Mouse (Mus musculus): ENCODE results near the gene Fam13a. TPM values are rescaled to one million over a fixed set of nuclear protein-coding genes. Genes with fewer than 3 reads are reported as not detected.

Fam13a gene
- polyA plus RNA-seq, 1 experiment from 2014 or later: 6.2 TPM

DNA sequence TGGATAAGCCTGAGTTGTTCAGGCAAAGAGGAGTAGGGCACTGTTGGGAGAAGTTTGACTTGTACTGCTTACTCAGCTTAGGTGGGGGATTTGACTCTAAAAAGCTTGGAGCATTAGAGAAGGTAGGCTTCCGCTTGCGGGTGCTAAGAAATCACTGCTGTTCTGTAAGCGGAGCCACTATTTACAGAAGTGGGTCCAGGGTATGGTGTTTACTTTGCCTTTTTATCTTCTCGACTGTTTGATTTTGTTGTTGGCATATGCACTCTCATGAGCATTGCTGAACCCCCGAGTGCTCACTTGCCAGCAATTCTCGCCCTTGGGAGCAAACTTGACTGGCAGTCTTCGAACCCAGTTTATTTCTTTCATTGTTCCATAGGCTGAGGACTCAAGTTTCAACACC lies 123.8 kb downstream of the Fam13a start:
- ATAC-seq (ENCODE audit: low FRiP score): no peak
- Histone ChIP-seq H3K4me1 (peaks cover 4% of the 10 kb centered on the region; the same call in 1 of the 2 replicates), H3K27ac (no peak overlapping the region), H3K9ac (no peak overlapping the region), H3K4me3 (no peak overlapping the region), H3K36me3 (no peaks in the 10 kb centered on the region), H3K27me3 (no peaks in the 10 kb centered on the region), H3K9me3 (replicated peaks) (no peaks in the 10 kb centered on the region), H3K4me2 (replicated peaks) (no peak overlapping the region)
- WGBS: 88% methylated on average over 7 of the region's 7 CpGs

DNA sequence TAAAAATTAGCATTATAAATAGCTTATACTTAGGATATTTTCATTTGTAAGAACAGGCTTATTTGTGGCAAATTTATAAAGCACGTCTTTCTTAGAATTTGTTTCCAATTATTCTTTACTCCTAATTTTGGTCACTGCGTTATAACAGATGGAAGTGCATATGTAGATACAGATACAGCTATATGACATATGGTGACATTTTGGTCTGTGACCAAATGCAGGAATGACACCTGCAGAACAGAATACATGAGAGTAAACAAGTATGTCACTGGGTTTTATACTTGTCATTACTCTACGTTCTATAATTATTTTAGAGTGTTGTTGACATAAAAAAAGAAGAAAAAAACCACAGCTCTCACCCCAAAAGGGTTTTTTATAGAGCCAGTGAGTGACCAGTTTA lies 125.3 kb downstream of the Fam13a start:
- H3K36me3 ChIP-seq: no peaks in the 10 kb centered on the region
- H3K9ac ChIP-seq: no peak overlapping the region
- no peaks in the 10 kb centered on the region for H3K9me3 ChIP-seq (replicated peaks)
- H3K4me1 ChIP-seq: peaks cover 4% of the 10 kb centered on the region; the same call in 1 of the 2 replicates
- H3K27ac ChIP-seq: no peak overlapping the region
- 92% methylated on average over 3 of the region's 3 CpGs for WGBS
- H3K27me3 ChIP-seq: no peaks in the 10 kb centered on the region
- H3K4me3 ChIP-seq: no peak overlapping the region
- no peak overlapping the region for H3K4me2 ChIP-seq (replicated peaks)
- no peak for ATAC-seq (ENCODE audit: low FRiP score)

DNA sequence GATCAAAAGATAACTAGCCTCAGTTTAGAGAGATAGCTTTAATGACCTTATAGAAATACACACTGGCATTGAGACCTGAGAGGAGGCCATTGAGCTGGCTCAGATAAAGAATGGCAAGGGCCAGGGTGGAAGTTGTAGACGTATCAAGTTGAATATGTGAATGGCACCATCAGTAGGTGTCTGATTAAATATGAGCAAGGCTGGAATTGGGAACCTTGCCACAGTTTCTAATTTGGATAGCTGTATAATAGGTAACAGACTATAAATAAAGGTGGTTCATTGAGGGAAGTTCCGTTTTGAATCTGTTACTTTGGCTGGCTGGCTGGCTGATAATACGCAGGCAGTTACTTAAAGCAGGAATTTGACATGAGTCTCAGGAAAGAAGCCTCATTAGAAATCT lies 127.7 kb downstream of the Fam13a start:
- 89% methylated on average over 3 of the region's 3 CpGs for WGBS
- H3K9me3 ChIP-seq (replicated peaks): no peaks in the 10 kb centered on the region
- ATAC-seq (ENCODE audit: low FRiP score): no peak

DNA sequence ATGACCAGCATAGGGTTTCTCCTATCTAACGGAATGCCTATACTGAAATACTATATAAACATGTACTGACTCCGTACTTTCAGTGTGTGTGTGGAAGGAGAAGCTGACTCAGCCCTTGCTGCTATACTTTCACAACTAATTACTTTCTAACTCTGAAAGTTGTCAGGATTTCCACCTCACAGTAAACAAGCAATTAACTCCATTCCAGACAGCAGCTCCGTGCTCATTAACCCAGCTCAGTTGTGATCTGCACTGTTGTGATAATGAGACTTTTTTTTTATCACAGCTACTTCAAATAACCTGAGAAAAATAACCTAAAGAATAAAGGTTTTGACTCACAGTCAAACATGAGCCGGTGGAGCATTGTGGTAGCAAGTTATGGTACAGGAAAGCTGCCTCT lies 129.4 kb downstream of the Fam13a start:
- no peak overlapping the region for H3K9ac ChIP-seq
- no peak overlapping the region for H3K27ac ChIP-seq
- no peak overlapping the region for H3K4me2 ChIP-seq (replicated peaks)
- H3K4me3 ChIP-seq: no peak overlapping the region
- ATAC-seq (ENCODE audit: low FRiP score): no peak
- H3K4me1 ChIP-seq: no peaks in the 10 kb centered on the region
- 89% methylated on average over 4 of the region's 4 CpGs for WGBS
- H3K36me3 ChIP-seq: peaks cover 4% of the 10 kb centered on the region; the same call in 1 of the 2 replicates
- no peaks in the 10 kb centered on the region for H3K9me3 ChIP-seq (replicated peaks)
- H3K27me3 ChIP-seq: no peaks in the 10 kb centered on the region

More for the DNA sequence above, 127.7 kb downstream of the Fam13a start:
- no peak overlapping the region for H3K4me2 ChIP-seq (replicated peaks)
- no peak overlapping the region for H3K4me3 ChIP-seq
- H3K9ac ChIP-seq: no peak overlapping the region
- no peaks in the 10 kb centered on the region for H3K4me1 ChIP-seq
- H3K36me3 ChIP-seq: no peaks in the 10 kb centered on the region
- no peak overlapping the region for H3K27ac ChIP-seq
- no peaks in the 10 kb centered on the region for H3K27me3 ChIP-seq

DNA sequence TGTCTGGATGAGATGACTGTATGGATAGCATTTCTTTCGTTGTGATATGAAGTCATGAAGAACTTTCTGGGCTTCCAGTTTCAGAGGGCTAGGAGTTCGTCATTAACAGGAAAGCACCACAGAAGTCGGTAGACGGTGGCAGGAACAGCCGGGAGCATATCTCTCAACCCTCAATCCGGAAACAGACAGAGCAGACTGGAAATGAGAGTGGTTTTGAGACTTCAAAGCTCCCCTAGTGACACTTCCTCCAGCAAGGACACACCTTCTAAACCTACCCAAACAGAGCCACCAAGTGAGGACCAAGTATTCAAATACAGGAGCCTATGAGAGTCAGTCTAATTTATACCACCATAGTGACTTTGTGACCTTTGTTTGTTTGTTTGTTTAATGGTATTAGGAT lies 131.0 kb downstream of the Fam13a start:
- no peaks in the 10 kb centered on the region for H3K9me3 ChIP-seq (replicated peaks)
- no peaks in the 10 kb centered on the region for H3K4me1 ChIP-seq
- H3K27me3 ChIP-seq: no peaks in the 10 kb centered on the region
- H3K4me2 ChIP-seq (replicated peaks): no peak overlapping the region
- ATAC-seq (ENCODE audit: low FRiP score): no peak
- H3K4me3 ChIP-seq: no peak overlapping the region
- peaks cover 4% of the 10 kb centered on the region; the same call in 1 of the 2 replicates for H3K36me3 ChIP-seq
- H3K9ac ChIP-seq: no peak overlapping the region
- 91% methylated on average over 6 of the region's 6 CpGs for WGBS
- H3K27ac ChIP-seq: no peak overlapping the region

DNA sequence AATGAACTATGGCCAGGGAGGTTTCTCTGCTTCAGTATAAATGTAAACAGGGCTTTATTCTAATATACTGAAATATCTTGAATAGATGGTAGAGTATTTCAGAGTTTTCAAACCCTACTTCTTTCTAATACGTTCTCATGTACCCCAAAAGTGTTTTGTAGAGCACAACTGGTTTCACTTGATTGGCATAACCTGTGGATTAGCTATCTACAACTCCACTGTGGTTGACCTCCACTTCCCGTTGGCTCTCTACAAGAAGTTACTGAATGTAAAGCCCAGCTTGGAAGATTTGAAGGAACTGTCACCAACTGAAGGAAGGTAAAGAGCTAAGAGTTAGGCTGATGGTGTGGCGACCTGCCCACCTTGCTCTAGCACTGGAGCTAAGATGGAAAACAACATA lies 134.4 kb downstream of the Fam13a start:
- Histone ChIP-seq H3K9me3 (replicated peaks) (no peaks in the 10 kb centered on the region), H3K36me3 (peaks cover 4% of the 10 kb centered on the region; the same call in 1 of the 2 replicates), H3K4me3 (no peak overlapping the region), H3K27ac (no peak overlapping the region), H3K9ac (no peak overlapping the region), H3K4me2 (replicated peaks) (no peak overlapping the region), H3K4me1 (no peaks in the 10 kb centered on the region), H3K27me3 (no peaks in the 10 kb centered on the region)
- 83% methylated on average over 3 of the region's 3 CpGs for WGBS
- ATAC-seq (ENCODE audit: low FRiP score): no peak

DNA sequence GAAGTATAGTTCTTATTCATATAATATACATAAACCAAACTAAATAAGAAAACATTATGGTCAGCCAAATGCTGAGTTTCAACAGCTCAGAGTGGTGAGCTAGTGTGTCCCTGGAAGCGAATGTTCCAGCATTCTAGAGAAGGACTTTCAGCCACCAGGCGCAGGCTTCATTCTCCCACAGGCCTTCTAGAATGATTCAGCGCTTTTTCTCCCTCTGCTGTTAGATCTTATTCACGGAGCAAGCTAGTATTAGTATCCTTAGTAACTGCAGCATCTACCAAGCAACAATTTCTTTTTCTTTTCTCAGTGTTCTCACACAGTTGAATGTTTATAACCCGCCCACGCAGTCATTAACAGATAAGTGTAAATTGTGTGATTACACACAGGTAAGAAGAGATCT lies 142.1 kb downstream of the Fam13a start:
- H3K4me2 ChIP-seq (replicated peaks): no peak overlapping the region
- H3K9me3 ChIP-seq (replicated peaks): no peaks in the 10 kb centered on the region
- no peak overlapping the region for H3K9ac ChIP-seq
- 80% methylated on average over 6 of the region's 6 CpGs for WGBS
- no peak for ATAC-seq (ENCODE audit: low FRiP score)
- no peaks in the 10 kb centered on the region for H3K27me3 ChIP-seq
- H3K4me3 ChIP-seq: no peak overlapping the region
- no peaks in the 10 kb centered on the region for H3K36me3 ChIP-seq
- H3K4me1 ChIP-seq: no peaks in the 10 kb centered on the region
- no peak overlapping the region for H3K27ac ChIP-seq

Other genes with a start within 250 kb of the Fam13a start
- gene Herc3, start 193.1 kb downstream of the Fam13a start, polyA plus RNA-seq (2016; fragmentation: Nextera tagmentation; extraction: Ambion mirVana): 17.6 and 18.3 TPM in 2 replicates
- gene Nap1l5, start 117.5 kb downstream of the Fam13a start, polyA plus RNA-seq (2016; fragmentation: Nextera tagmentation; extraction: Ambion mirVana): 69.8 and 81.1 TPM in 2 replicates
- gene Tigd2, start 184.3 kb upstream of the Fam13a start, polyA plus RNA-seq (2016; fragmentation: Nextera tagmentation; extraction: Ambion mirVana): 9.4 and 10.1 TPM in 2 replicates